Mouse (Mus musculus) cerebellum, postnatal 14 days (tissue): ENCODE measurements around the gene Plppr2.

ENCODE experiments used
- DNase-seq, 2 experiments: peaks; one replicate each; pipeline ENCODE4 v3.0.0; 2021; ENCODE audit warnings: mixed read lengths in 2 of 2

Plppr2 gene

GRCm38 (mm10) chr9:21932445-21933137 lies 4.2 kb upstream of the Plppr2 start:
- DNase-seq: no peak

- peak in 1 of 2 experiments; percentile 56 for DNase-seq
Observed at GRCm38 (mm10) chr9:21934021-21934420, 2.8 kb upstream of the Plppr2 start.

- DNase-seq: no peak
Observed at GRCm38 (mm10) chr9:21935466-21936131, 1.2 kb upstream of the Plppr2 start.

GRCm38 (mm10) chr9:21937711-21938175 lies 910 bp downstream of the Plppr2 start:
- DNase-seq: no peak

GRCm38 (mm10) chr9:21938234-21938855 lies 1.5 kb downstream of the Plppr2 start:
- no peak for DNase-seq

GRCm38 (mm10) chr9:21943046-21943445 lies 6.2 kb downstream of the Plppr2 start:
- DNase-seq: no peak

- no peak for DNase-seq
Observed at GRCm38 (mm10) chr9:21943638-21944037, 6.8 kb downstream of the Plppr2 start.

- DNase-seq: peak in 1 of 2 experiments; percentile 43
Observed at GRCm38 (mm10) chr9:21944267-21944666, 7.4 kb downstream of the Plppr2 start.

GRCm38 (mm10) chr9:21947540-21948130 lies 10.8 kb downstream of the Plppr2 start:
- DNase-seq: no peak

- no peak for DNase-seq
Observed at GRCm38 (mm10) chr9:21948146-21948545, 11.3 kb downstream of the Plppr2 start.

GRCm38 (mm10) chr9:21948790-21949189 lies 12.0 kb downstream of the Plppr2 start:
- no peak for DNase-seq

GRCm38 (mm10) chr9:21950322-21950721 lies 13.5 kb downstream of the Plppr2 start:
- DNase-seq: no peak

- no peak for DNase-seq
Observed at GRCm38 (mm10) chr9:21951977-21952376, 15.1 kb downstream of the Plppr2 start.

GRCm38 (mm10) chr9:21953600-21953999 lies 16.8 kb downstream of the Plppr2 start:
- DNase-seq: no peak

- DNase-seq: no peak
Observed at GRCm38 (mm10) chr9:21954635-21955034, 17.8 kb downstream of the Plppr2 start.

GRCm38 (mm10) chr9:21955225-21955569 lies 18.4 kb downstream of the Plppr2 start:
- DNase-seq: no peak

- peak; percentile 99 to 100 for DNase-seq
Observed at GRCm38 (mm10) chr9:21955570-21956281, 18.9 kb downstream of the Plppr2 start, which contains the start of gene Swsap1. TSS of gene Swsap1 (plus strand) at chr9:21955755.

GRCm38 (mm10) chr9:21958372-21958771 lies 21.5 kb downstream of the Plppr2 start:
- no peak for DNase-seq

- DNase-seq: no peak
Observed at GRCm38 (mm10) chr9:21959244-21959643, 22.4 kb downstream of the Plppr2 start.

- no peak for DNase-seq
Observed at GRCm38 (mm10) chr9:21960135-21960534, 23.3 kb downstream of the Plppr2 start.

- peak; percentile 48 to 51 for DNase-seq
Observed at GRCm38 (mm10) chr9:21960558-21961208, 23.9 kb downstream of the Plppr2 start.

- no peak for DNase-seq
Observed at GRCm38 (mm10) chr9:21961366-21961980, 24.6 kb downstream of the Plppr2 start.
